Mouse (Mus musculus) heart, embryonic 10.5 days (tissue): ENCODE results near the gene Igdcc3. TPM values are rescaled to one million over a fixed set of nuclear protein-coding genes. Genes with fewer than 3 reads are reported as not detected.

Experiments used
- DNase-seq: peaks from one replicate; pipeline ENCODE4 v3.0.0-alpha.2; 2017; ENCODE audit warnings: low spot score
- H3K27ac ChIP-seq: fragments of 300-500 bp; sonication (generic); 2 replicates; pipeline ENCODE4 v1.5.1; 2016; ENCODE audit warnings: mild to moderate bottlenecking
- H3K27me3 ChIP-seq: fragments of 300-500 bp; sonication (generic); 2 replicates; pipeline ENCODE4 v1.6.1; 2016; ENCODE audit warnings: mild to moderate bottlenecking; ENCODE audit not compliant: poor library complexity, insufficient read depth, severe bottlenecking
- H3K36me3 ChIP-seq: fragments of 300-500 bp; sonication (generic); 2 replicates; pipeline ENCODE4 v1.6.1; 2016; ENCODE audit warnings: mild to moderate bottlenecking, moderate library complexity
- H3K4me1 ChIP-seq: fragments of 300-500 bp; sonication (generic); 2 replicates; pipeline ENCODE4 v1.6.1; 2016; ENCODE audit warnings: mild to moderate bottlenecking
- H3K4me3 ChIP-seq: fragments of 300-500 bp; sonication (generic); 2 replicates; pipeline ENCODE4 v1.5.1; 2016; ENCODE audit warnings: mild to moderate bottlenecking, moderate library complexity
- H3K9me3 ChIP-seq: fragments of 300-500 bp; sonication (generic); 2 replicates; pipeline ENCODE4 v1.6.1; 2016; ENCODE audit warnings: mild to moderate bottlenecking, moderate library complexity
- WGBS: fragments of 180-500 bp; shearing (Covaris S2); methylation state at CpG from one replicate; pipeline ENCODE4 v1.1.7; 2016; 5-methylcytosine and 5-hydroxymethylcytosine counted together
- polyA plus RNA-seq: library from polyadenylated mRNA; unstranded; fragments of >200 nt; fragmentation: Nextera tagmentation; extraction: Ambion mirVana; gene quantifications from 2 replicates; pipeline ENCODE4 v1.2.1, GENCODE M21; 2016

Gene Igdcc3
- polyA plus RNA-seq, 1 experiment from 2014 or later, result 65.0 TPM

DNA sequence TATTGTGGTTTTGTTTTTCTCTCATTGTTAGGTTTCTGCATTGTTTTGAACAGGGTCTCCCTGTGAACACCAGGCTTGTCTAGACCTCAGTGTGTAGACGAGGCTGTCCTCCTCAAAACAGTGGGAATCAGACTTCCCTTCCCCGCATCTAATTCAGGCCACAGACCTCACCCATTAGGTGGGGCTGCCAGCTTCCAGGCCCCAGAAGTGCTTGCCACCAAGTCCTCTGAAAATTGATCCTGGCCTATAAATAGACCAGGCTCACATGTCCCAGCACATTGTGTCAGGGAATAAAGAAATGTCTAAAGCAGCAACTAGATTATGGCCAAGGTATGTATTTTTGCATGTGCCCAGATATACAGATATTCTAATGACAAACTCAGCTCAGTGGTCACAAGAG, 25.1 kb upstream of the Igdcc3 start:
- no peak for DNase-seq
- Histone ChIP-seq H3K36me3 (no peaks in the 10 kb centered on the region), H3K27me3 (peaks cover 11% of the 10 kb centered on the region; the same call in 1 of the 2 replicates), H3K27ac (peak overlapping the region; percentile 3; the same call in 1 of the 2 replicates), H3K4me3 (no peak overlapping the region), H3K4me1 (peaks cover 18% of the 10 kb centered on the region; the same call in 1 of the 2 replicates), H3K9me3 (no peaks in the 10 kb centered on the region)
- WGBS, result 55% methylated on average over 2 of the region's 2 CpGs

DNA sequence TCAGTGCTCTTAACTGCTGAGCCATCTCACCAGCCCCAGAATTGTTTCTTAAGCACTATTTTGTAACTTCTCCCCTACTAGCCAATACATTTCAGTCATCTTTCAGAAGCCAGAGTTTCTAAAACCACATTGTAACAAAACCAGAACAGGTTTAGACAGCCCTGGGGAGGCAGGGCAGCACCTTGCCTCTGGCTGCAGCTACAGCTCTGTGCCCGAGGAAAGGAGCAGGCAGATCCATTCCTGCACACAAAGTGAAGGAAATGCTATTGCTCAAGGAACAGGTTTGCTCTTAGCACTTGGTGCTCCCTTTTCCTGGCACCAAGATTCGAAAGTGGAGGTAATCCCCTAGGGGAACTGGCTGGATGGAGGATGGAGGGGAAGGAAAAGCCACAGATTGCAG, 23.5 kb upstream of the Igdcc3 start:
- Histone ChIP-seq H3K4me3 (no peak overlapping the region), H3K27me3 (peaks cover 26% of the 10 kb centered on the region), H3K9me3 (no peaks in the 10 kb centered on the region), H3K27ac (no peak overlapping the region), H3K4me1 (peaks cover 19% of the 10 kb centered on the region), H3K36me3 (no peaks in the 10 kb centered on the region)
- no peak for DNase-seq
- 62% methylated on average over 2 of the region's 2 CpGs for WGBS

DNA sequence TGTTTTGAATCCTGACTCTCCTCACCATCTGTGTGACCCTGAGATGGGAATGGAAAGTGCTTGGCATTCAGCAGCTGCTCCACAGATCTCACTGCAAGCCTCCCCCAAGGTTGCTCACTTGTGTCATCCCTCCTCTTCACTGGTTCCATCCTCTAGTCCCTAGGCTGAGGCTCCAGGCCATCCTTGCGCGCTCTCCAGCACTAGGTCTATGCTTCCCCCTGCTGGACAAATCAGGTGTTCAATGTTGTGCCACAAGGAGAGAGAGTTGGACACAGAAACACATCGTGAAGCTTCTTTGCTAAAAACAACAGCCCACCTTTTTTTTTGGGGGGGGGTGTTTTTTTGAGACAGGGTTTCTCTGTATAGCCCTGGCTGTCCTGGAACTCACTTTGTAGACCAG, 20.1 kb upstream of the Igdcc3 start:
- Histone ChIP-seq H3K27me3 (peaks cover 53% of the 10 kb centered on the region), H3K4me1 (peaks cover 22% of the 10 kb centered on the region), H3K27ac (no peak overlapping the region), H3K9me3 (no peaks in the 10 kb centered on the region), H3K4me3 (no peak overlapping the region), H3K36me3 (no peaks in the 10 kb centered on the region)
- DNase-seq, result no peak
- 3% methylated on average over 3 of the region's 3 CpGs for WGBS

DNA sequence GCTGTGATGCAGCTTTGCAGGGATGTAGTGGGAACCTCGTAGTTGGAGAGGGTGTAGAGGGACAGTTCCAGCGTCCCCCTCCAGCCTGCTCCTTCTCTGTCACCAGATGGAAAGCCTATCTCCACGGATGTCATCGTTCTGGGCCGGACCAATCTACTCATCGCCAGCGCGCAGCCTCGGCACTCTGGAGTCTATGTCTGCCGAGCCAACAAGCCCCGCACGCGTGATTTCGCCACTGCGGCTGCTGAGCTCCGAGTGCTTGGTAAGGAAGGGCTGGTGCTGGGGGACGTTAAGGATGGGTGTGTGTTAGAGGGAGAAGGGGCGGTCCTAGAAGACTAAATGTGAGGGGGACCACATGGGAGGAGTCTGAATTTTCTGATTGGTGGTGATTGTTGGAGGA, 18.4 kb upstream of the Igdcc3 start:
- Histone ChIP-seq H3K36me3 (no peaks in the 10 kb centered on the region), H3K4me3 (peak overlapping the region; percentile 42; the same call in 1 of the 2 replicates), H3K9me3 (no peaks in the 10 kb centered on the region), H3K27ac (no peak overlapping the region), H3K27me3 (peaks cover 61% of the 10 kb centered on the region), H3K4me1 (peaks cover 15% of the 10 kb centered on the region)
- DNase-seq, result no peak
- WGBS, result 8% methylated on average over 18 of the region's 18 CpGs

DNA sequence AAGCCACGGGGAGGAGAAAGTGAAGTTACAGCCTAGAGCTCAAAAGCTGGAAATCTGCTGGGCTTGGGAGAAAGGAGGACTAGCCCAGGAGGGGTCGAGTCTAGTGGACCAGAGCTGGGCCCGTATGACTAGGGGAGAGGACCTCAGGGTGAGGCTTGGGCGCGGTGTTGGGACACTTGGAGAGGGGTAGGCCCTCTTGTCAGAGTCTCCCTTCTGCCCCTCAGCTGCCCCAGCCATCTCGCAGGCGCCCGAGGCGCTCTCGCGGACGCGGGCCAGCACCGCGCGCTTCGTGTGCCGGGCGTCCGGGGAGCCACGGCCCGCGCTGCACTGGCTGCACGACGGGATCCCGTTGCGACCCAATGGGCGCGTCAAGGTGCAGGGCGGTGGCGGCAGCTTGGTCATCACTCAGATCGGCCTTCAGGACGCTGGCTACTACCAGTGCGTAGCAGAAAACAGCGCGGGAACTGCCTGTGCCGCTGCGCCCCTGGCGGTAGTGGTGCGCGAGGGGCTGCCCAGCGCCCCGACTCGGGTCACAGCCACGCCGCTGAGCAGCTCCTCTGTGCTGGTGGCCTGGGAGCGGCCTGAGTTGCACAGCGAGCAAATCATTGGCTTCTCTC, 17.3 kb upstream of the Igdcc3 start:
- Histone ChIP-seq H3K36me3 (no peaks in the 10 kb centered on the region), H3K27ac (peak overlapping the region; percentile 75), H3K4me1 (peaks cover 22% of the 10 kb centered on the region), H3K9me3 (no peaks in the 10 kb centered on the region), H3K27me3 (peaks cover 54% of the 10 kb centered on the region), H3K4me3 (peak overlapping the region; percentile 66)
- DNase-seq, result no peak
- WGBS, result 3% methylated on average over 48 of the region's 48 CpGs

GRCm38 (mm10) chr9:65128123-65128815, 12.7 kb upstream of the Igdcc3 start:
- Histone ChIP-seq H3K27me3 (peaks cover 36% of the 10 kb centered on the region), H3K27ac (peak overlapping the region; percentile 63), H3K4me1 (peaks cover 17% of the 10 kb centered on the region), H3K9me3 (no peaks in the 10 kb centered on the region), H3K36me3 (no peaks in the 10 kb centered on the region), H3K4me3 (peak overlapping the region; percentile 53)
- peak; percentile 89 for DNase-seq
- 5% methylated on average over 25 of the region's 25 CpGs for WGBS

- H3K27ac ChIP-seq, result no peak overlapping the region
- no peak overlapping the region for H3K4me3 ChIP-seq
- peaks cover 10% of the 10 kb centered on the region for H3K36me3 ChIP-seq
- DNase-seq, result no peak
- 77% methylated on average over 5 of the region's 5 CpGs for WGBS
- peaks cover 28% of the 10 kb centered on the region for H3K4me1 ChIP-seq
- H3K27me3 ChIP-seq, result peaks cover 20% of the 10 kb centered on the region
- no peaks in the 10 kb centered on the region for H3K9me3 ChIP-seq
Measured at GRCm38 (mm10) chr9:65131717-65132116, 9.3 kb upstream of the Igdcc3 start.

- Histone ChIP-seq H3K27ac (no peak overlapping the region), H3K36me3 (peaks cover 10% of the 10 kb centered on the region), H3K27me3 (peaks cover 23% of the 10 kb centered on the region), H3K4me1 (peaks cover 20% of the 10 kb centered on the region), H3K4me3 (peak overlapping the region; percentile 27; the same call in 1 of the 2 replicates), H3K9me3 (no peaks in the 10 kb centered on the region)
- DNase-seq, result peak; percentile 89
- WGBS, result 3% methylated on average over 10 of the region's 10 CpGs
Measured at GRCm38 (mm10) chr9:65133739-65134138, 7.2 kb upstream of the Igdcc3 start.

GRCm38 (mm10) chr9:65135126-65135525, 5.9 kb upstream of the Igdcc3 start:
- DNase-seq, result no peak
- Histone ChIP-seq H3K9me3 (no peaks in the 10 kb centered on the region), H3K36me3 (peaks cover 10% of the 10 kb centered on the region), H3K4me3 (no peak overlapping the region), H3K4me1 (peaks cover 20% of the 10 kb centered on the region), H3K27ac (no peak overlapping the region), H3K27me3 (peaks cover 37% of the 10 kb centered on the region)
- 86% methylated on average over 4 of the region's 4 CpGs for WGBS

DNA sequence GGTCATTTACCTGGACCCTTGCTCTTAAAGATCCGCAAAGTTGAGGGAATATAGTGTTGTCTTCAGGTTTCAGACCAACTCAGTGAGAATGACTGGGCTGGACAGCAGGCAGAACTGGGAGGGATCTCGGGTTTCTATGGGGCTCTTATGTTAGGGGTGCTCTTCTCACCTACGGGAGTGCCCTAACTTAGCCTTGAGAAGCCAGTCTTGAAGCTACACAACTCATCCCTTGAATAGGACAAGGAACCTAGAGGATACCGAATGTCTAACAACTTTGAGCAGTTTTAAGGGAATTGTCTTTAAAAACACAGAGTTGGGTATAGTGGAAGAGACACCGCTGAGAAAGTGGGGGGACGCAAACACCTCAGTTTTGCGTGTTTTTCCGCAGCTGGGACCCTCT, 498 bp upstream of the Igdcc3 start:
- 2% methylated on average over 8 of the region's 8 CpGs for WGBS
- H3K4me3 ChIP-seq, result peak overlapping the region; percentile 81
- H3K9me3 ChIP-seq, result no peaks in the 10 kb centered on the region
- H3K36me3 ChIP-seq, result peaks cover 14% of the 10 kb centered on the region; the same call in 1 of the 2 replicates
- H3K4me1 ChIP-seq, result peaks cover 29% of the 10 kb centered on the region
- peak overlapping the region; percentile 91 for H3K27ac ChIP-seq
- DNase-seq, result no peak
- H3K27me3 ChIP-seq, result peaks cover 21% of the 10 kb centered on the region; the same call in 1 of the 2 replicates

DNA sequence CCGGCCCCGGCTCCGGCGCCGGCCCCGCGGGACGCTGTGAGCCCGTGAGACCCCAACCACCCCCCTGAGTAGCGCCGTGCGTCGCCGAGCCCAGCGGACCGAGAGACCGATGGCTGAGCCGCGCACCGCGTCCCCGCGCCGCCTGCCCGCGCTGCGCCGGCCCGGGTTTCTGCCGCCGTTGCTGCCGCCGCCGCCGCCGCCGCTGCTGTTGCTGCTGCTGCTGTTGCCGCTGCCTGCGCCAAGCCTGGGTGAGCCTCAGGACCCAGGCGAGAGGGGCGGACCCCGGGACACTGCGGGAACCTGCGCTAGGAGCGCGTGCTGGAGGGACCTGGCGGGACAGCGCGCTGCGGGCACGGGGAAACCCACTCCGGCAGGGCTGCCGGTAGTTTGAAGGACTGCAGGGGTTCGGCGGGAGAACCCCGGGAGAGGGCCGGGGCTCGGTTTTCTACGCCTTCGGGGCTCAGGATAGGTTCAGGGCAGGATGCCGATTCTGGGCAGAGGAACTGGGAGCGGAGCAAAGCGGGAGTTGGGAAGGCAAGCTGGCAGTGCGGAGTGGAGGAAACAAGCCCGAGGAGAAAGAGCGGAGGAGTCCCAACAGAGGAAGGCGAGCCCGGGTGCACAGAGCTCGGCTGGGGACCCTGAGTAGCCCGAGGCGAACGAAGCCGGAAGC, 452 bp downstream of the Igdcc3 start:
- no peaks in the 10 kb centered on the region for H3K9me3 ChIP-seq
- peak overlapping the region; percentile 91 for H3K27ac ChIP-seq
- H3K4me1 ChIP-seq, result peaks cover 30% of the 10 kb centered on the region
- WGBS, result under 1% methylated on average over 73 of the region's 73 CpGs
- H3K36me3 ChIP-seq, result peaks cover 22% of the 10 kb centered on the region
- DNase-seq, result no peak
- H3K27me3 ChIP-seq, result peaks cover 17% of the 10 kb centered on the region; the same call in 1 of the 2 replicates
- peak overlapping the region; percentile 81 for H3K4me3 ChIP-seq

DNA sequence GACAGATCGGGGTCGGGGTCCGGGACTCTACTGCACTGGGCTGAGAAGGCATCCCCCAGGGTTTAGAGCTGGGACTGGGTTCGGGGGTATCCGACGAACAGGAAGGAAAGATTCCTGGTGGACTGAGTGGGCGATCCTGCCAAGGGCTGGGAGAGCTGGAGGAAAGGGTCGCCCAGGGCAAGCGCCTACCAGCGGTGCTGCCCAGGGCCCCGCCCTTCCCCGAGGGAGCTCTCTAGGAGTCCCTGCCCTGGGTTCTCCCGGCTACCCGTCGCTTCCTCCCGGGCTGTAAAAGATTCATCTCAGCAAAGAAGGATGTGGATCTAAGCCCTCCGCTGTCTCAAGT, 958 bp downstream of the Igdcc3 start:
- Histone ChIP-seq H3K27me3 (peaks cover 17% of the 10 kb centered on the region; the same call in 1 of the 2 replicates), H3K4me3 (peak overlapping the region; percentile 81), H3K9me3 (no peaks in the 10 kb centered on the region), H3K36me3 (peaks cover 26% of the 10 kb centered on the region), H3K4me1 (peaks cover 30% of the 10 kb centered on the region), H3K27ac (peak overlapping the region; percentile 91)
- DNase-seq, result no peak
- WGBS, result 0% methylated on average over 17 of the region's 17 CpGs

DNA sequence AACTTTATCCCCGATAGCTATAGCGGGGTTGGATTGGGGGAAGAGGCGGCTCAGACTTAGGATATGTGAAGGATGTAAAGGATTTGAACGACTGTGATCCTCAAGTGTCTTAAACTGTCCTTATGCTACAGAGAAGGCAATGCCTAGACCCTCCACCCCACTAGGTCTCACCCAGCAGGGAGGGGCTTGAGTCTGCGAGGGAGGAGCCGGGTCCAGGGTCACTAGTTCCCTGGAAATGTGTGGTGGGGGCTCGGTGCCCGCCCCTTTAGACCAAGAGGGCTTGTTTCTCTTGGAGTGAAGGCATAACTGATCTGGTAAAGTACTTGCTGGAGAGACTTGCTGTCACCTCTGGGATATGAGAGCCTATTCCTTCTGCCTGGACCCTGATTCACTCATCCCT, 1.4 kb downstream of the Igdcc3 start:
- peaks cover 30% of the 10 kb centered on the region for H3K4me1 ChIP-seq
- DNase-seq, result no peak
- H3K4me3 ChIP-seq, result peak overlapping the region; percentile 81
- under 1% methylated on average over 8 of the region's 8 CpGs for WGBS
- peaks cover 17% of the 10 kb centered on the region; the same call in 1 of the 2 replicates for H3K27me3 ChIP-seq
- peaks cover 28% of the 10 kb centered on the region for H3K36me3 ChIP-seq
- no peaks in the 10 kb centered on the region for H3K9me3 ChIP-seq
- H3K27ac ChIP-seq, result peak overlapping the region; percentile 91
